Mouse (Mus musculus): ENCODE measurements around the gene Pcid2.
"Not testable (repeated sequence)": the region's sequence is repeated elsewhere in the genome, so short reads cannot be mapped to it uniquely, and the experiment has no call there.

Gene Pcid2

GRCm38 (mm10) chr8:13075579-13075978 lies 29.7 kb downstream of the Pcid2 start:
- DNase-seq, result not testable (repeated sequence)

- DNase-seq, result no peak
Measured at GRCm38 (mm10) chr8:13075044-13075443, 30.2 kb downstream of the Pcid2 start.

- no peak for DNase-seq
Measured at GRCm38 (mm10) chr8:13073255-13073654, 32.0 kb downstream of the Pcid2 start.

- DNase-seq, result no peak
Measured at GRCm38 (mm10) chr8:13063112-13063511, 42.1 kb downstream of the Pcid2 start.

- no peak for DNase-seq
Measured at GRCm38 (mm10) chr8:13060441-13061150, 44.7 kb downstream of the Pcid2 start, which contains the start of gene Proz. Gene Proz, plus strand, starts transcription at chr8:13060914.

GRCm38 (mm10) chr8:13057351-13057750 lies 47.9 kb downstream of the Pcid2 start:
- DNase-seq, result no peak

GRCm38 (mm10) chr8:13050550-13050949 lies 54.7 kb downstream of the Pcid2 start:
- no peak for DNase-seq

GRCm38 (mm10) chr8:13047652-13048051 lies 57.6 kb downstream of the Pcid2 start:
- no peak for DNase-seq

- no peak for DNase-seq
Measured at GRCm38 (mm10) chr8:13041459-13041858, 63.8 kb downstream of the Pcid2 start.

- DNase-seq, result no peak
Measured at GRCm38 (mm10) chr8:13039054-13039453, 66.2 kb downstream of the Pcid2 start.

GRCm38 (mm10) chr8:13037569-13037968 lies 67.7 kb downstream of the Pcid2 start:
- DNase-seq, result no peak

GRCm38 (mm10) chr8:13037015-13037414 lies 68.2 kb downstream of the Pcid2 start, which contains the start of gene F10:
Gene F10, plus strand, starts transcription at chr8:13037308.
- DNase-seq, result no peak

- peak; percentile 29 for DNase-seq
Measured at GRCm38 (mm10) chr8:13036346-13036812, 68.9 kb downstream of the Pcid2 start.

GRCm38 (mm10) chr8:13028482-13028881 lies 76.8 kb downstream of the Pcid2 start:
- no peak for DNase-seq

GRCm38 (mm10) chr8:13027615-13028014 lies 77.6 kb downstream of the Pcid2 start:
- no peak for DNase-seq

All from right cerebral cortex, postnatal 4 days (tissue).